Mouse (Mus musculus): ENCODE measurements around the gene Gm10961. TPM values are rescaled to one million over a fixed set of nuclear protein-coding genes. Genes with fewer than 3 reads are reported as not detected.

Gene Gm10961
- polyA plus RNA-seq, 1 experiment from 2014 or later = not detected

GRCm38 (mm10) chr3:107596559-107596958, 34.6 kb upstream of the Gm10961 start:
- peak overlapping the region; percentile 78; the same call in 1 of the 2 replicates for H3K4me2 ChIP-seq
- peak overlapping the region; percentile 48; the same call in 1 of the 2 replicates for H3K4me3 ChIP-seq
- no peaks in the 10 kb centered on the region for H3K36me3 ChIP-seq

GRCm38 (mm10) chr3:107597134-107597533, 34.0 kb upstream of the Gm10961 start:
- ATAC-seq (replicated peaks; ENCODE audit: insufficient number of reproducible peaks, insufficient read depth, low FRiP score, low read depth) = no peak
- Histone ChIP-seq H3K4me1 (replicated peaks) (peaks cover 25% of the 10 kb centered on the region), H3K27ac (no peak overlapping the region), H3K9me3 (replicated peaks) (no peaks in the 10 kb centered on the region), H3K9ac (no peak overlapping the region), H3K4me3 (no peak overlapping the region), H3K27me3 (peaks cover 97% of the 10 kb centered on the region), H3K36me3 (no peaks in the 10 kb centered on the region), H3K4me2 (no peak overlapping the region)
- WGBS = 4% methylated on average over 24 of the region's 24 CpGs

More at GRCm38 (mm10) chr3:107596559-107596958, 34.6 kb upstream of the Gm10961 start:
- Histone ChIP-seq H3K27ac (no peak overlapping the region), H3K9me3 (replicated peaks) (no peaks in the 10 kb centered on the region), H3K4me1 (replicated peaks) (peaks cover 25% of the 10 kb centered on the region), H3K9ac (no peak overlapping the region), H3K27me3 (peaks cover 98% of the 10 kb centered on the region)
- WGBS = 1% methylated on average over 26 of the region's 26 CpGs
- ATAC-seq (replicated peaks; ENCODE audit: insufficient number of reproducible peaks, insufficient read depth, low FRiP score, low read depth) = no peak

- WGBS = 17% methylated on average over 22 of the region's 22 CpGs
- Histone ChIP-seq H3K4me1 (replicated peaks) (peaks cover 25% of the 10 kb centered on the region), H3K9ac (no peak overlapping the region), H3K9me3 (replicated peaks) (no peaks in the 10 kb centered on the region), H3K4me2 (no peak overlapping the region), H3K27me3 (peaks cover 96% of the 10 kb centered on the region), H3K27ac (no peak overlapping the region), H3K36me3 (no peaks in the 10 kb centered on the region), H3K4me3 (no peak overlapping the region)
- ATAC-seq (replicated peaks; ENCODE audit: insufficient number of reproducible peaks, insufficient read depth, low FRiP score, low read depth) = no peak
Measured at GRCm38 (mm10) chr3:107597586-107598389, 33.3 kb upstream of the Gm10961 start.

- 50% methylated on average over 6 of the region's 6 CpGs for WGBS
- no peak overlapping the region for H3K27ac ChIP-seq
- H3K4me2 ChIP-seq = no peak overlapping the region
- no peak overlapping the region for H3K9ac ChIP-seq
- H3K9me3 ChIP-seq (replicated peaks) = no peaks in the 10 kb centered on the region
- H3K36me3 ChIP-seq = no peaks in the 10 kb centered on the region
- no peak overlapping the region for H3K4me3 ChIP-seq
- H3K27me3 ChIP-seq = peaks cover 84% of the 10 kb centered on the region
- no peak for ATAC-seq (replicated peaks; ENCODE audit: insufficient number of reproducible peaks, insufficient read depth, low FRiP score, low read depth)
- H3K4me1 ChIP-seq (replicated peaks) = peaks cover 19% of the 10 kb centered on the region
Measured at GRCm38 (mm10) chr3:107600127-107600526, 31.0 kb upstream of the Gm10961 start.

GRCm38 (mm10) chr3:107605304-107605703, 25.8 kb upstream of the Gm10961 start:
- H3K9me3 ChIP-seq (replicated peaks) = no peaks in the 10 kb centered on the region
- 9% methylated on average over 4 of the region's 4 CpGs for WGBS
- H3K27me3 ChIP-seq = peaks cover 34% of the 10 kb centered on the region
- no peak overlapping the region for H3K4me2 ChIP-seq
- no peak overlapping the region for H3K9ac ChIP-seq
- H3K36me3 ChIP-seq = no peaks in the 10 kb centered on the region
- H3K27ac ChIP-seq = no peak overlapping the region
- H3K4me3 ChIP-seq = no peak overlapping the region
- no peak for ATAC-seq (replicated peaks; ENCODE audit: insufficient number of reproducible peaks, insufficient read depth, low FRiP score, low read depth)
- 0 out of 2 replicates have a peak, but pooled peaks cover 5% of the 10 kb centered on the region for H3K4me1 ChIP-seq (replicated peaks)

- Histone ChIP-seq H3K27ac (no peak overlapping the region), H3K9ac (no peak overlapping the region), H3K4me2 (no peak overlapping the region), H3K4me3 (no peak overlapping the region), H3K36me3 (peaks cover under 1% of the 10 kb centered on the region; the same call in 1 of the 2 replicates), H3K4me1 (replicated peaks) (peaks cover 10% of the 10 kb centered on the region; the same call in 1 of the 2 replicates), H3K9me3 (replicated peaks) (no peaks in the 10 kb centered on the region), H3K27me3 (peaks cover 17% of the 10 kb centered on the region)
- WGBS = 83% methylated on average over 8 of the region's 8 CpGs
- no peak for ATAC-seq (replicated peaks; ENCODE audit: insufficient number of reproducible peaks, insufficient read depth, low FRiP score, low read depth)
Measured at GRCm38 (mm10) chr3:107607221-107607620, 23.9 kb upstream of the Gm10961 start.

GRCm38 (mm10) chr3:107608808-107609207, 22.3 kb upstream of the Gm10961 start:
- H3K4me1 ChIP-seq (replicated peaks) = peaks cover 10% of the 10 kb centered on the region; the same call in 1 of the 2 replicates
- H3K9ac ChIP-seq = no peak overlapping the region
- no peak for ATAC-seq (replicated peaks; ENCODE audit: insufficient number of reproducible peaks, insufficient read depth, low FRiP score, low read depth)
- H3K4me3 ChIP-seq = no peak overlapping the region
- H3K9me3 ChIP-seq (replicated peaks) = no peaks in the 10 kb centered on the region
- H3K27me3 ChIP-seq = peaks cover 5% of the 10 kb centered on the region; the same call in 1 of the 2 replicates
- WGBS = 43% methylated on average over 4 of the region's 4 CpGs
- H3K4me2 ChIP-seq = no peak overlapping the region
- H3K27ac ChIP-seq = no peak overlapping the region
- H3K36me3 ChIP-seq = peaks cover 16% of the 10 kb centered on the region

- Histone ChIP-seq H3K27ac (no peak overlapping the region), H3K9ac (no peak overlapping the region), H3K4me1 (replicated peaks) (peaks cover 10% of the 10 kb centered on the region; the same call in 1 of the 2 replicates), H3K4me2 (no peak overlapping the region), H3K27me3 (peaks cover 3% of the 10 kb centered on the region; the same call in 1 of the 2 replicates), H3K9me3 (replicated peaks) (no peaks in the 10 kb centered on the region), H3K4me3 (no peak overlapping the region), H3K36me3 (peaks cover 21% of the 10 kb centered on the region)
- ATAC-seq (replicated peaks; ENCODE audit: insufficient number of reproducible peaks, insufficient read depth, low FRiP score, low read depth) = no peak
- 62% methylated on average over 3 of the region's 3 CpGs for WGBS
Measured at GRCm38 (mm10) chr3:107609376-107609775, 21.7 kb upstream of the Gm10961 start.

GRCm38 (mm10) chr3:107611394-107611793, 19.7 kb upstream of the Gm10961 start:
- Histone ChIP-seq H3K36me3 (peaks cover 41% of the 10 kb centered on the region), H3K9me3 (replicated peaks) (no peaks in the 10 kb centered on the region), H3K27ac (peak overlapping the region; percentile 6; the same call in 1 of the 2 replicates), H3K4me1 (replicated peaks) (peaks cover 6% of the 10 kb centered on the region; the same call in 1 of the 2 replicates), H3K9ac (no peak overlapping the region), H3K27me3 (no peaks in the 10 kb centered on the region), H3K4me3 (no peak overlapping the region), H3K4me2 (no peak overlapping the region)
- 41% methylated on average over 4 of the region's 4 CpGs for WGBS
- 0 out of 2 replicates have a peak, but pooled peaks have one; percentile 32 for ATAC-seq (replicated peaks; ENCODE audit: insufficient number of reproducible peaks, insufficient read depth, low FRiP score, low read depth)

- no peaks in the 10 kb centered on the region for H3K9me3 ChIP-seq (replicated peaks)
- no peak overlapping the region for H3K4me2 ChIP-seq
- H3K36me3 ChIP-seq = peaks cover 58% of the 10 kb centered on the region
- H3K4me1 ChIP-seq (replicated peaks) = peaks cover 10% of the 10 kb centered on the region; the same call in 1 of the 2 replicates
- no peak overlapping the region for H3K9ac ChIP-seq
- H3K27ac ChIP-seq = no peak overlapping the region
- H3K4me3 ChIP-seq = no peak overlapping the region
- H3K27me3 ChIP-seq = no peaks in the 10 kb centered on the region
- 88% methylated on average over 11 of the region's 11 CpGs for WGBS
- ATAC-seq (replicated peaks; ENCODE audit: insufficient number of reproducible peaks, insufficient read depth, low FRiP score, low read depth) = no peak
Measured at GRCm38 (mm10) chr3:107612902-107613525, 18.1 kb upstream of the Gm10961 start.

- H3K4me1 ChIP-seq (replicated peaks) = peaks cover 5% of the 10 kb centered on the region; the same call in 1 of the 2 replicates
- H3K9ac ChIP-seq = no peak overlapping the region
- no peaks in the 10 kb centered on the region for H3K27me3 ChIP-seq
- no peak overlapping the region for H3K27ac ChIP-seq
- ATAC-seq (replicated peaks; ENCODE audit: insufficient number of reproducible peaks, insufficient read depth, low FRiP score, low read depth) = no peak
- H3K4me2 ChIP-seq = no peak overlapping the region
- no peaks in the 10 kb centered on the region for H3K9me3 ChIP-seq (replicated peaks)
- no peak overlapping the region for H3K4me3 ChIP-seq
- 95% methylated on average over 3 of the region's 3 CpGs for WGBS
- H3K36me3 ChIP-seq = peaks cover 93% of the 10 kb centered on the region
Measured at GRCm38 (mm10) chr3:107617800-107618199, 13.3 kb upstream of the Gm10961 start.
